8 mouse cellular contexts compared by ENCODE assay signal in the genomic region with DNA sequence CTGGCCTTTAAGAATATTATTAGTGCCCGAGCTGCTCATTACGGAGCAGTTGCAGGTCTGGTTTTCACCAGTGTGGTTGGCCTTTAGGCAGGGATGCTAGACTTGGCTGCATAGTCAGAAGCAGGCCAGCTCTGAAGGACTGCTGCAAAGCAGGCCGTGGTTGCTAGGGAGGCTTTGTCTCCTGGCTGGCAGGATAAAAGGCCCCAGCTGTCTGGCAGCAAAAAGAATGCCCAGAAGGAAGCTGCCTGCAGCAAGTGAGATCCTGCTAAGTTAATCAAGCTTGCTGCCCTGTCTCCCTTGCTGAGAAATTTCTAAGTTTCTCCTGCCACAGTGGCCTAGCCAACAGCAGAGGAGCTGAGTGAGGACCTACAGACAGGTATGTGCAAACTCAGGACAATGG.
DNase-seq lines count a peak whose midpoint lies in the region; ATAC-seq lines count a peak whose summit lies in the region.
"Had no signal": no experiment of that assay in that cellular context is flagged by ENCODE, and none has a peak within 500 bp of the region (broad histone marks: within the 10 kb centered on the region; RNA-seq: fewer than 3 reads in every experiment).

No protein-coding gene starts in this region.

- peak; percentile 74 for DNase-seq in forebrain, embryonic 10.5 days (ENCODE audit: extremely low spot score, low spot score)
- DNase-seq in hindbrain, embryonic 11.5 days (ENCODE audit: low spot score), result peak; percentile 77
- DNase-seq in limb, embryonic 11.5 days (ENCODE audit: low spot score), result peak; percentile 23
- DNase-seq in right cerebral cortex, postnatal 10 days (ENCODE audit: low spot score in 2 of 2), result peak; percentile 70 to 80
- no peak for DNase-seq in kidney, adult 8-10 months
- DNase-seq in testis, postnatal 14 days (ENCODE audit: low spot score), result no peak

- peak overlapping the region; percentile 8; the same call in 1 of the 2 replicates for H3K4me3 ChIP-seq in forebrain, embryonic 10.5 days
- H3K4me3 ChIP-seq in hindbrain, embryonic 11.5 days (ENCODE audit: low read depth, low read length), result no peak overlapping the region
- no peak overlapping the region for H3K4me3 ChIP-seq in limb, embryonic 11.5 days (ENCODE audit: low read depth, low read length)
- H3K4me3 ChIP-seq in heart, embryonic 12.5 days, result no peak overlapping the region

- no peaks in the 10 kb centered on the region for H3K9me3 ChIP-seq in forebrain, embryonic 10.5 days
- no peaks in the 10 kb centered on the region for H3K9me3 ChIP-seq in hindbrain, embryonic 11.5 days (ENCODE audit: control insufficient read depth, low read length)
- no peaks in the 10 kb centered on the region for H3K9me3 ChIP-seq in limb, embryonic 11.5 days (ENCODE audit: control insufficient read depth, low read length)
- no peaks in the 10 kb centered on the region for H3K9me3 ChIP-seq in heart, embryonic 12.5 days (replicated peaks)

- no peak overlapping the region for H3K9ac ChIP-seq in hindbrain, embryonic 11.5 days (ENCODE audit: low read depth, low read length)
- H3K9ac ChIP-seq in limb, embryonic 11.5 days (ENCODE audit: low read length), result no peak overlapping the region
- H3K9ac ChIP-seq in heart, embryonic 12.5 days, result no peak overlapping the region

- H3K36me3 ChIP-seq in forebrain, embryonic 10.5 days (replicated peaks), result no peaks in the 10 kb centered on the region
- H3K36me3 ChIP-seq in hindbrain, embryonic 11.5 days (ENCODE audit: control insufficient read depth, insufficient read depth, low read length), result no peaks in the 10 kb centered on the region
- no peaks in the 10 kb centered on the region for H3K36me3 ChIP-seq in limb, embryonic 11.5 days (ENCODE audit: control insufficient read depth, insufficient read depth, low read length)
- H3K36me3 ChIP-seq in heart, embryonic 12.5 days, result no peaks in the 10 kb centered on the region

- 19% methylated on average over 3 of the region's 3 CpGs for WGBS in forebrain, embryonic 10.5 days
- WGBS in hindbrain, embryonic 11.5 days, result 16% methylated on average over 3 of the region's 3 CpGs
- 52% methylated on average over 3 of the region's 3 CpGs for WGBS in limb, embryonic 11.5 days
- WGBS in heart, embryonic 12.5 days, result 58% methylated on average over 3 of the region's 3 CpGs

- H3K27ac ChIP-seq in forebrain, embryonic 10.5 days, result peak overlapping the region; percentile 84
- H3K27ac ChIP-seq in hindbrain, embryonic 11.5 days (ENCODE audit: low read depth, low read length), result peak overlapping the region; percentile 68
- no peak overlapping the region for H3K27ac ChIP-seq in limb, embryonic 11.5 days (replicated peaks; ENCODE audit: low read depth, low read length)
- H3K27ac ChIP-seq in heart, embryonic 12.5 days (ENCODE audit: poor library complexity, severe bottlenecking), result no peak overlapping the region

- H3K4me2 ChIP-seq in hindbrain, embryonic 11.5 days (replicated peaks; ENCODE audit: low read depth, low read length), result no peak overlapping the region
- H3K4me2 ChIP-seq in limb, embryonic 11.5 days (ENCODE audit: low read depth, severe bottlenecking), result no peak overlapping the region
- no peak overlapping the region for H3K4me2 ChIP-seq in heart, embryonic 12.5 days

- H3K27me3 ChIP-seq in forebrain, embryonic 10.5 days (ENCODE audit: poor library complexity, severe bottlenecking), result no peaks in the 10 kb centered on the region
- H3K27me3 ChIP-seq in hindbrain, embryonic 11.5 days (ENCODE audit: control insufficient read depth, insufficient read depth, low read length), result no peaks in the 10 kb centered on the region
- H3K27me3 ChIP-seq in limb, embryonic 11.5 days (ENCODE audit: control insufficient read depth, insufficient read depth, low read length), result no peaks in the 10 kb centered on the region
- H3K27me3 ChIP-seq in heart, embryonic 12.5 days (replicated peaks), result no peaks in the 10 kb centered on the region

- H3K4me1 ChIP-seq in forebrain, embryonic 10.5 days, result peaks cover 32% of the 10 kb centered on the region
- peaks cover 2% of the 10 kb centered on the region; the same call in 1 of the 2 replicates for H3K4me1 ChIP-seq in hindbrain, embryonic 11.5 days (replicated peaks; ENCODE audit: control insufficient read depth, insufficient read depth, low read length)
- H3K4me1 ChIP-seq in limb, embryonic 11.5 days (ENCODE audit: control insufficient read depth, insufficient read depth, low read length), result no peaks in the 10 kb centered on the region
- no peaks in the 10 kb centered on the region; the same call in 1 of the 2 replicates for H3K4me1 ChIP-seq in heart, embryonic 12.5 days (replicated peaks)

- ATAC-seq in hindbrain, embryonic 11.5 days (ENCODE audit: low FRiP score), result peak; percentile 89
- no peak for ATAC-seq in limb, embryonic 11.5 days (ENCODE audit: insufficient number of reproducible peaks, low FRiP score, low TSS enrichment, low read depth)
- no peak for ATAC-seq in heart, embryonic 12.5 days (ENCODE audit: insufficient number of reproducible peaks, low FRiP score)
- ATAC-seq: intestine, embryonic 16.5 days had no signal

Comparison
In these comparisons a context has a peak if more than half of its experiments do, and no peak if none do; other contexts are left out.
1. DNase-seq: peak in forebrain, embryonic 10.5 days (single experiment), hindbrain, embryonic 11.5 days (single experiment), limb, embryonic 11.5 days (single experiment) and right cerebral cortex, postnatal 10 days (2 of 2); none in kidney, adult 8-10 months (0 of 2) and testis, postnatal 14 days (single experiment).
2. H3K27ac ChIP-seq: peak in forebrain, embryonic 10.5 days (single experiment) and hindbrain, embryonic 11.5 days (single experiment); none in limb, embryonic 11.5 days (single experiment) and heart, embryonic 12.5 days (single experiment).